Mouse (Mus musculus) cortical plate, adult 2 months (tissue): ENCODE measurements around the gene Cntnap2.

Experiments used
- CTCF ChIP-seq: fragments of 200-500 bp; IDR thresholded peaks from 2 replicates; pipeline ENCODE4 v1.5.1; 2011; ENCODE audit warnings: mild to moderate bottlenecking, control low read depth, low read length; ENCODE audit not compliant: insufficient read depth; ENCODE audit errors: extremely low read depth
- POLR2A ChIP-seq: fragments of 200-500 bp; IDR thresholded peaks from 2 replicates; pipeline ENCODE4 v1.6.1; 2011; ENCODE audit warnings: mild to moderate bottlenecking, low read length, control low read depth; ENCODE audit not compliant: insufficient read depth; ENCODE audit errors: extremely low read depth

GRCm38 (mm10) chr6:46166837-46167236 lies 1107.7 kb downstream of the Cntnap2 start:
- no peak for TF ChIP-seq CTCF
- TF ChIP-seq POLR2A, result no peak
